Mouse (Mus musculus) E14TG2a.4 (cell line): Measurements from ENCODE around the gene Zfhx3.

Experiments
- H3K27me3 ChIP-seq: 2 replicates; pipeline ENCODE4 v1.6.1; 2014; ENCODE audit warnings: low read length, control low read depth; ENCODE audit not compliant: insufficient read depth
- H3K36me3 ChIP-seq: 2 replicates; pipeline ENCODE4 v1.6.1; 2014; ENCODE audit warnings: low read length, control low read depth; ENCODE audit not compliant: insufficient read depth
- H3K4me1 ChIP-seq: replicated peaks from 2 replicates; pipeline ENCODE4 v1.6.1; 2014; ENCODE audit warnings: low read depth, low read length, control low read depth
- H3K4me3 ChIP-seq: replicated peaks from 2 replicates; pipeline ENCODE4 v1.5.1; 2014; ENCODE audit warnings: mild to moderate bottlenecking, low read length
- H3K9me3 ChIP-seq: 2 replicates; pipeline ENCODE4 v1.6.1; 2014; ENCODE audit warnings: low read length, control low read depth
- CTCF ChIP-seq: conservative IDR thresholded peaks from 2 replicates; pipeline ENCODE4 v1.5.1; 2014; ENCODE audit warnings: low read length
- NANOG ChIP-seq: IDR thresholded peaks from 2 replicates; pipeline ENCODE4 v1.6.1; 2014; ENCODE audit warnings: borderline replicate concordance, low read length, mixed read lengths
- POU5F1 ChIP-seq: IDR thresholded peaks from 2 replicates; pipeline ENCODE4 v1.6.1; 2014; ENCODE audit warnings: low read length, borderline replicate concordance

Gene Zfhx3

DNA sequence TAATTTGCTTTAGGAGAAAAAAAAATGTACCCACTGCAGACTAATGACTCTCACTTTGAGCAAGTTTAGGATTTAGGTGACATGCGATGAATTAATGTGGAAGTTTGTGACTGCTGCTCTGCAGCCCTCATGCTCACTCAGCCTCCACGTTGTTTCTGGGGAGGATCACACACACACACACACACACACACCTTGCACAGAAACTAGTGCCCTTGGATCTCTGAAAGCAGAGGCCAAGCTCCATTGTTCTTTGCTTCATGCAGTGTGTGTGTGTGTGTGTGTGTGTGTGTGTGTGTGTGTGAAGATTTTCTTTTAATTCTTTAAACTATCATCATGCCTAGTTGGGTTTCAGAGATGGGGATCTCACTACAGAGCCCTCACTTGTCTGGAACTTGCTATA, 1020.7 kb downstream of the Zfhx3 start:
- H3K27me3 ChIP-seq: peaks cover 11% of the 10 kb centered on the region

GRCm38 (mm10) chr8:108966041-108966440, 1023.6 kb downstream of the Zfhx3 start:
- no peak for TF ChIP-seq CTCF
- TF ChIP-seq POU5F1: no peak
- no peak for TF ChIP-seq NANOG
- Histone ChIP-seq H3K36me3 (no peaks in the 10 kb centered on the region), H3K4me1 (no peaks in the 10 kb centered on the region), H3K4me3 (no peak overlapping the region), H3K9me3 (no peaks in the 10 kb centered on the region), H3K27me3 (peaks cover 9% of the 10 kb centered on the region; the same call in 1 of the 2 replicates)

More for the DNA sequence above, 1020.7 kb downstream of the Zfhx3 start:
- Histone ChIP-seq H3K36me3 (no peaks in the 10 kb centered on the region), H3K9me3 (no peaks in the 10 kb centered on the region), H3K4me3 (no peak overlapping the region), H3K4me1 (no peaks in the 10 kb centered on the region)
- no peak for TF ChIP-seq POU5F1
- TF ChIP-seq CTCF: no peak
- no peak for TF ChIP-seq NANOG

DNA sequence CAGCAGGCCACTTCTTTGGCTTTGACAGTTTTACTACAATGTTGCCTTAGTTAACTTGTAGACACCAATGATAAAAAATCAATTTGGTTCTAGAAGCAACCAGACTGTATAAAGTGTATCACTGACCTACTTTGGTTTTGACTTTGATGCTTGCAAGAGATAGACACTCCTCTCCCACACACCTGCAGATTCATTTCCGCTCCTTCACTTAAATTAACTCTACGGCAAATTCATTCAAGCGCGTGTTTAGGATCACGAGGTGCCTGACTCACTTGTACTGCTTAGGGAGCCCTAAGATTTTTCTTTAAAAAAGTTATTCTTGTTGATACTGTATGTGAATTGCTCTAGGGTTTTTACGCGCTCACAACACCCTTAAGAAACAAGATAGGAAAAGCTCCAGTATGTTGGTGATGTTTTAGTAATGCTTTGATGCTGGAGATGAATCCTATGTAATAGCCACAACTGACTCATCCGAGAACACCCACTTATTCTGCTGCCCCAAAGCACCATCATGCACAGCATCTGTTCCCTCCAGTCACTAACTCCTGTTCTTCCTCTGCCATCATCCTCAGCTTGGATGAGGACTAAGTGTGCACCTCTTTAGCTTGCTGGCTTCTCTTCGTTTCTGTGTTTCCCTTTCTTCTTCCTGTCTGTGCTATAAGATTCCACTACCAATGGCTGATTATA, 1031.3 kb downstream of the Zfhx3 start:
- no peaks in the 10 kb centered on the region for H3K36me3 ChIP-seq
- no peaks in the 10 kb centered on the region for H3K27me3 ChIP-seq
- no peaks in the 10 kb centered on the region for H3K4me1 ChIP-seq
- H3K4me3 ChIP-seq: no peak overlapping the region
- TF ChIP-seq CTCF (no peak), NANOG (no peak), POU5F1 (no peak)
- H3K9me3 ChIP-seq: peaks cover 3% of the 10 kb centered on the region; the same call in 1 of the 2 replicates

GRCm38 (mm10) chr8:108977693-108978361, 1035.4 kb downstream of the Zfhx3 start:
- H3K36me3 ChIP-seq: no peaks in the 10 kb centered on the region
- no peaks in the 10 kb centered on the region for H3K4me1 ChIP-seq
- H3K4me3 ChIP-seq: no peak overlapping the region
- no peak for TF ChIP-seq POU5F1
- no peak for TF ChIP-seq CTCF
- peaks cover 9% of the 10 kb centered on the region for H3K9me3 ChIP-seq
- H3K27me3 ChIP-seq: no peaks in the 10 kb centered on the region

GRCm38 (mm10) chr8:108978362-108978750, 1035.9 kb downstream of the Zfhx3 start:
- TF ChIP-seq POU5F1 (no peak), CTCF (no peak), NANOG (no peak)
- H3K4me1 ChIP-seq: no peaks in the 10 kb centered on the region
- H3K27me3 ChIP-seq: no peaks in the 10 kb centered on the region
- no peaks in the 10 kb centered on the region for H3K36me3 ChIP-seq
- peaks cover 9% of the 10 kb centered on the region for H3K9me3 ChIP-seq
- H3K4me3 ChIP-seq: no peak overlapping the region

DNA sequence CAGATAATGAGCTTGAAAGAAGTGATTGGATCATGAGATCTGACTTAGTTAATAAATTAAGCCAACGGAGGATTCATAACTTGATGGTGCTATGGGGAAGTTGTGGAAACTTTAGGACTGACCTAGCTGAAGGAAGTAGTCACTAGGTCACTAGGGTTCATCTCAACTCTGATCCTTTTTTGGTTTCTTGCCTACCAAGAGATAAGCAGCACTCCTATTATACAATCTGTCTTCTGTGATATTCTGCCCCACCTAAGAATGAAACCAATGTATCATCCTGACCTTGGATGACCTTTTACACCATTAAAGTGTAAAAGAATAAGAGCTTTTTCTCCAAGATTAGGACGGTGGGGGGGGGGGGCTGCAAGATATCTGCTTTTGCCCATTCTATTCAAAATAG, 1042.5 kb downstream of the Zfhx3 start:
- Histone ChIP-seq H3K4me1 (no peaks in the 10 kb centered on the region), H3K36me3 (no peaks in the 10 kb centered on the region), H3K4me3 (no peak overlapping the region), H3K27me3 (peaks cover 5% of the 10 kb centered on the region; the same call in 1 of the 2 replicates), H3K9me3 (peaks cover 6% of the 10 kb centered on the region)
- TF ChIP-seq POU5F1 (no peak), NANOG (no peak)

- H3K36me3 ChIP-seq: no peaks in the 10 kb centered on the region
- TF ChIP-seq NANOG (no peak), POU5F1 (no peak), CTCF (no peak)
Observed at GRCm38 (mm10) chr8:108989841-108990240, 1047.4 kb downstream of the Zfhx3 start.

GRCm38 (mm10) chr8:108990537-108990936, 1048.1 kb downstream of the Zfhx3 start:
- Histone ChIP-seq H3K9me3 (no peaks in the 10 kb centered on the region), H3K36me3 (no peaks in the 10 kb centered on the region), H3K4me3 (no peak overlapping the region), H3K4me1 (no peaks in the 10 kb centered on the region), H3K27me3 (peaks cover 5% of the 10 kb centered on the region; the same call in 1 of the 2 replicates)
- TF ChIP-seq POU5F1 (no peak), NANOG (no peak), CTCF (no peak)

More at GRCm38 (mm10) chr8:108989841-108990240, 1047.4 kb downstream of the Zfhx3 start:
- no peak overlapping the region for H3K4me3 ChIP-seq
- H3K4me1 ChIP-seq: no peaks in the 10 kb centered on the region
- H3K9me3 ChIP-seq: no peaks in the 10 kb centered on the region
- peaks cover 5% of the 10 kb centered on the region; the same call in 1 of the 2 replicates for H3K27me3 ChIP-seq
